Mouse (Mus musculus): Measurements from ENCODE around the gene Gm15097. TPM values are rescaled to one million over a fixed set of nuclear protein-coding genes. Genes with fewer than 3 reads are reported as not detected.
"Not testable (repeated sequence)": the region's sequence is repeated elsewhere in the genome, so short reads cannot be mapped to it uniquely, and the experiment has no call there.

Gene Gm15097
- not detected in 2 replicates for polyA plus RNA-seq (2014; fragmentation: Nextera tagmentation; extraction: Ambion mirVana)

- H3K9me3 ChIP-seq (ENCODE audit: control insufficient read depth, low read length); H3K9ac ChIP-seq (ENCODE audit: low read depth, low read length); H3K36me3 ChIP-seq (ENCODE audit: control insufficient read depth, insufficient read depth, low read length); H3K4me2 ChIP-seq (replicated peaks; ENCODE audit: low read depth, low read length); ATAC-seq (ENCODE audit: low FRiP score, low TSS enrichment); H3K27me3 ChIP-seq (ENCODE audit: control insufficient read depth, insufficient read depth, low read length); H3K4me1 ChIP-seq (ENCODE audit: control insufficient read depth, insufficient read depth, low read length); H3K27ac ChIP-seq (ENCODE audit: low read depth, low read length); H3K4me3 ChIP-seq (ENCODE audit: low read length): not testable (repeated sequence)
- no CpG with 5 or more reads among the region's 6 CpGs for WGBS
Measured at GRCm38 (mm10) chrX:149784173-149784572, at the start of gene Gm15097. Gene Gm15097, plus strand, starts transcription at chrX:149784473.

- H3K4me1 ChIP-seq (ENCODE audit: control insufficient read depth, insufficient read depth, low read length); H3K27ac ChIP-seq (ENCODE audit: low read depth, low read length); ATAC-seq (ENCODE audit: low FRiP score, low TSS enrichment); H3K9me3 ChIP-seq (ENCODE audit: control insufficient read depth, low read length); H3K9ac ChIP-seq (ENCODE audit: low read depth, low read length); H3K4me3 ChIP-seq (ENCODE audit: low read length); H3K36me3 ChIP-seq (ENCODE audit: control insufficient read depth, insufficient read depth, low read length); H3K27me3 ChIP-seq (ENCODE audit: control insufficient read depth, insufficient read depth, low read length); H3K4me2 ChIP-seq (replicated peaks; ENCODE audit: low read depth, low read length): not testable (repeated sequence)
- WGBS, result 43% methylated on average over 4 of the region's 4 CpGs
Measured at GRCm38 (mm10) chrX:149762853-149763252, 21.4 kb upstream of the Gm15097 start.

- H3K4me1 ChIP-seq (ENCODE audit: control insufficient read depth, insufficient read depth, low read length); H3K9ac ChIP-seq (ENCODE audit: low read depth, low read length); H3K4me3 ChIP-seq (ENCODE audit: low read length); ATAC-seq (ENCODE audit: low FRiP score, low TSS enrichment); H3K27me3 ChIP-seq (ENCODE audit: control insufficient read depth, insufficient read depth, low read length); H3K27ac ChIP-seq (ENCODE audit: low read depth, low read length); H3K36me3 ChIP-seq (ENCODE audit: control insufficient read depth, insufficient read depth, low read length); H3K9me3 ChIP-seq (ENCODE audit: control insufficient read depth, low read length); H3K4me2 ChIP-seq (replicated peaks; ENCODE audit: low read depth, low read length): not testable (repeated sequence)
- 89% methylated on average over 6 of the region's 6 CpGs for WGBS
Measured at GRCm38 (mm10) chrX:149811178-149811577, 26.9 kb downstream of the Gm15097 start.

Other genes with a start within 250 kb of the Gm15097 start
- not detected in 2 replicates for gene Gm10439, start 189.9 kb upstream of the Gm15097 start, polyA plus RNA-seq (2014; fragmentation: Nextera tagmentation; extraction: Ambion mirVana)
- not detected in 2 replicates for gene Gm15091, start 157.2 kb downstream of the Gm15097 start, polyA plus RNA-seq (2014; fragmentation: Nextera tagmentation; extraction: Ambion mirVana)

Data from kidney, embryonic 14.5 days (tissue).